Mouse (Mus musculus) testis, adult 2 months (tissue): Measurements from ENCODE around the gene Zbed6.

Source experiments
- CTCF ChIP-seq: fragments of 200-500 bp; IDR thresholded peaks from 2 replicates; pipeline ENCODE4 v1.5.1; 2012; ENCODE audit warnings: low read depth, mild to moderate bottlenecking, inconsistent platforms, low read length, moderate library complexity; ENCODE audit not compliant: control insufficient read depth, insufficient read depth, insufficient replicate concordance
- POLR2A ChIP-seq: fragments of 200-500 bp; IDR thresholded peaks from 2 replicates; pipeline ENCODE4 v1.6.1; 2012; ENCODE audit warnings: low read depth, mild to moderate bottlenecking, inconsistent platforms, low read length, moderate library complexity; ENCODE audit not compliant: control insufficient read depth

- no peak for TF ChIP-seq CTCF
- TF ChIP-seq POLR2A, result no peak
These were observed 1.8 kb downstream of the Zbed6 start for GRCm38 (mm10) chr1:133658878-133659277.
